Mouse (Mus musculus) ovary, postnatal 36 days (tissue): Measurements from ENCODE around the gene Sim1.

Source experiments
- DNase-seq: peaks from one replicate; pipeline ENCODE4 v3.0.0; 2022; ENCODE audit warnings: low spot score, mixed read lengths

Gene Sim1

DNA sequence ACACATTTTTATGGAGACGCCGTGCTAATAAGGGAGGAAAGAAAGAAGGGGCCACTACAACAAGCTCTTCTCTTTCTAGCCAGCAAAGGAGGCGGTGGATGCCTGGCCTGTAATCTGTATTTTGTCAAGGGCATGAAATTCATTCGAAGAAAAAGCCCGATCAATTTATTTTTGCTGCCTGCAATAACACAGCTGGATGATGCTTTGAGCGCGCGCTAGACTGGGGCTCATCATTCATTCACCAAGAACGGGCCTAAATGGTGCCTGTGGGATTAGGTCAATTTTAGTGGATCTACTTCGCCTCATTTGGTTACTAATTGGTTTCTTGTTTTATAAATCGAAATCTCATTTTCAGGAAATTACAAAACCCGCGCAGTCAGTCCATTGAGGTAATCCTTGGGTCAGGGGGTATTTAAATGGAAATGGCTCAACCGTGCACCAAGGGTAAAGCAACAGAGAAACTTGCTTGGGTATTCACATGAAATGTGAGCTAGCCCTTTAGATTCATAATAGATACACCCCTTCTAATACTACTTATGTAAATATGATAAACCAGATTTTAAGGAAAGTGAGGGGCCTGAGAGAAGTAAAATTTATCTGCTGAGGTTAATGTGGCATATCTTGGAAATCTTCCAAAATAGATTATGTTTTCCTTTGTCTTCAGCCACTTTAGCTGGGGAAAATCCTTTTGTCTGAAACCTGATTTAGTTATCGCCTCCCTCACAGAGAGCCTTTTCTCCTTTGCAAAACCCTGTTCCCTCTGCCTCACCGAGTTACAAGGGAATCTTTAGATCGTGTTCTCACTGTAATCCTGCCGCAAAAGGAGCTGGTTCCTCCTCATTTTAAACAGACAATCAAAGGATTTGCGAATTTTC lies 7.3 kb downstream of the Sim1 start:
- DNase-seq: no peak

DNA sequence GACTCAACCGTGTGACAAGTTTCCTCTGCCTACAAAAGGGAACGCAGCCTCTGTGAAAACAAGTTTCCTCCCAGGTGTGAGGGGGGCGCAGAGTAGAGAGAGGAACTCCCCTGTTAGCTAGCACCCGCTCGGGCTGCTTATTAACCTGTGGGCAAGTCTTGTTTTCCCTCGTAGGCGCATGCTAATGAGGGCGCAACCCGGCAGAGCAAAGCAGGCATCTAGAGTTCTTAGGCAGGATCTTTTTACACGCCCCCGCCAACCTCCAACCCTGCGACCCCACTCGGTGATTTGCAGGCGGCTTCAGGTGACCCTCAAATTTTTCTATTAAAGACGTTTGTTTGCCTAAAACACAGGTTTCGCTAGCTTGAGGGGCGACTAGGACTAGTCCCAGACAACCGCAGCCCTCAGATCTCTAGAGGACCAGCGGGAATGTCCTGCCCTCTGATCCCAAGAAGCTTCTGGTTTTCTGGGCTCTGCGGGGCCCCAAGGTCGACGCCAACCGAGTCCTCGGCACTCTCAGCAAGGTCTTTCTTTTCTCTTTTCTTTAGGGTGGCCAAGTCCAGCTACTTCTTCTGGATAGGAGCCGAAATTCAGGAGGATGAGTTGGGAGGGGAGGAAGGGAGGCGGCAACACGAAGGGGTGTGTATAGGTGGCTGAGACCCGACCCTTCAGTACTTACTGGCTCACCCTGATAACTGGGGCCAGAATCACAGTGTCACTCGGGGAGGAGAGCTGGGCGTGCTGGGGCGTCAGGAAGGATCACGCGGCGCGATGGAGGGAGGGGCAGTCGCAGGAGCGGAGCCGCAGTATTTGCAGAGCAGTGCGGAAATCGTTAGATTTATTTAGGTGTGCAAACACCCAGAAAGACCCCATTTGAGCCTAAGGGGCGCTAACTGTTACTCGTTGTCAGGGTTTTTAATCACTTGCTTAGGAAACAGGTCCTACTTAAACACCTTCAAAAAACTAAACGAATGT lies 8.5 kb downstream of the Sim1 start:
- DNase-seq: no peak

DNA sequence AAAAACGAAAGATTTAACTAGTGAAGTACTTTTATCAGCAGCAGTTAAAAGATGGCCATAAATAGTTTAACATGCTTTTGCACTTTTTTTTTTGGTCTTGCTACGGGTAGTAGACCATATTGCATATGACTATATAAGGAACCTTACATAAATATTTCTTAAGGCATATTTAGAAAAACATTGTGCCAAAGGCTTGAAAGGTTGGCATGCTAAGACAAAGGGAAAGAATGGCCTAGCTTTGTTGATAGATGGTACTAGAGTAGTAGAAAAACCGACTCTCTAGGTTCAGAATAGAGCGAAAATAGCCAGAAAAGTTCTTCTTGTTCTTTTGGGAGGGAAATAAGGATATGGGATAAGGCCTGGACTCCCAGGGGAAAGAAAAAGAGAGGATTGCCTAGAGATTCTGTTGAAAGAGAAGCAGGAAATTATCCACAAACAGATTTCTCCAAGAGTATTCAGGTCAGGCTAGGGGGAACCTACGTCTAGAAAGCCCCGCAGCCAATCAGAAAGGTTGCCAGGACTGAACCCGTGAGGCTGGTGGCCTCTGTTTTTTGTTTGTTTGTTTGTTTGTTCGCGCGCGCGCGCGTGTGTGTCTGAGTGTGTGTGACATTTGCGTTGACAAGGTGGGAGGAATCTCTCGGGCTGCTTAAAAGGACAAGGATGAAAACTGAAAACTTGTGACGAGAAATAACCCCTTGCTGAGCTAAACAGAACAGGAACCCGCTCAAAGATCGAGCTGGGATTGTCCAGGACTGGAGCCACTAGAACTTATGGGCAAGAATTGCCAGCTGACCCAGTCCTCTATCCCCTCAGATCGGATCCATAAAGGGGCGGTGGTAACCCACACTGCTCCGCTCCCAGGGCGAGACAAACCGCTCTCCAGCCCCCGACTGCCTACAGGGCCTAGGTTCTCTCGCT lies 9.6 kb downstream of the Sim1 start:
- DNase-seq: no peak

DNA sequence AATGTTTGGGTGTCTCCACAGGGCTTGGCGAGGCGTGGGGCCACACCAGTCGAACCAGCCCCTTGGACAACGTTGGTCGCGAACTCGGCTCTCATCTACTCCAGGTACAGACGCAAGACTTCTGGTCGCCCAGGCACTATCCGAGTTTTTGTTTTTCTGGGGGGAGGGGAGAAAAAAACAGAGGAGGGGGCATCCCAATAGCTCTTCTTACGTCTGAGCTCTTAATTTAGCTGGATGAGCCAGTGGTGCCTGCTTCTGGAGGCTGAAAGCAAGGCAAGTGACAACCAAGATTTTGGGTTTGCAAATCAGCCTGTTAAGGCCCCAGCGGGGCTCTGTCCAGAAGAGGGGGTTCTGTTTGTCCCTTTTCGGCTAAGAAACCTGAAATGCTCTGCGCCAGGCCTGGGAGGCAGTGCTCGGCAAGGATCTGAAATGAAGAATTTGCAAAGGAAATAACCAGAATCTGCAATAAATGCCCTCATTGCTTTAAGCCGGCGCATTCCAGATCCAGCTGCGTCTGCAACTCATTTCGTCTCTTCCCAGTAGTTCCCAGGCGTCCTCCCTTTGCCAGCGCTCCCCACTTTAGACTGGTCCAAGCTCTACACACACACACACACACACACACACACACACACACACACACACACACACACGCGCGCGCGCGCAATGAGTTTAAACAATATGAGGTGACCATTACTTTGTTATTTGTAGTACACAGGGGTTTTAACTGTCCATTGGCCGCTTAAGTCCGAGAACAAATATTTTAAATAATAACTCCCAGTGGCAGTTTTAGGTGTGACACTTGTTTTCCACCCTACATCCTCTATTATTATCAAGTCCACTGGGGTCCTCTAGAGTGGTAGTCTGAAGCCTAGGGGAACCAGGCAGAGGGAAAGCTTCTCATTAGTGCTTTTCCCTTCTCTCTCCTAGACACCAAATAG lies 10.5 kb downstream of the Sim1 start:
- no peak for DNase-seq

DNA sequence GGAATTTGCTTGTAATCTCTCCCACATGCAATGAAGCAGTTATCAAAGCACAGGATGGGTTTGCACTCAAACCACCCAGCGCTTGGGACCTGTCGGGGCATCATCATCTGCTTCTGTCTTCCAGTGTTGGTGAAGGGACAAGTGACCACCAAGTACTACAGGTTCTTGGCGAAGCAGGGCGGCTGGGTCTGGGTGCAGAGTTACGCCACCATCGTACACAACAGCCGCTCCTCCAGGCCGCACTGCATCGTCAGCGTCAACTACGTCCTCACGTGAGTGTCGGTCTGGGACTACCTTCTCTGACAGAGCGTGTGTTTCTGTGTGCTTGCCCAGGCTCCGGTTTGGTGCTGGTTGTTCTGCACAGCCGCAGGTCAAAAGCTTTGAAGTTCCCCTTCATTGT lies 15.8 kb downstream of the Sim1 start:
- no peak for DNase-seq

DNA sequence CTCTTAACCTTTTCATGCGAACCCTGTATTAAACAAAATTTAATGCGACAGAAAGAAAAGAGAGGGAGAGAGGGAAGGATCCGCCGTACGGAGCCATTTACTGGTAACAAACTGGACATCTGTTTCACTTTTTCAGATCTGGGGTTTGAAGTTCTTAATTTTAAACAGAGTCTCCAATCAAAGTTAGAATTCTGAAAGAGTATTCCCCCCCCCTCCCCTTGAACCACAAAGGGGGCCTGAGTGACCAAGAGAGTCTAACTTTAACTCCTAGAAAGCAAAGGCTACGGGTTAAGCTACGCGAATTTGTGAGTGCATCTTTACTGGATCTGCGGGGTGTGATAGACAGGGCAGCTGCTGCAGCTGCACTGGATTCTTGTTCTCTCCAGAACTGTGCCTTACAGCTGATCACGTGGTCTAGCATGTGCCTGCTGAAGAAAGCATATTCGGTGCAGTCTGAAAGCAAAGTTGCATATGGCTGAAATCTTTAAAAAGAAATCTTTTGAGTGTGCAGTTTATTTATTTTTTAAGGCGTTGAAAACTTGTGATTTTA lies 16.4 kb downstream of the Sim1 start:
- no peak for DNase-seq

DNA sequence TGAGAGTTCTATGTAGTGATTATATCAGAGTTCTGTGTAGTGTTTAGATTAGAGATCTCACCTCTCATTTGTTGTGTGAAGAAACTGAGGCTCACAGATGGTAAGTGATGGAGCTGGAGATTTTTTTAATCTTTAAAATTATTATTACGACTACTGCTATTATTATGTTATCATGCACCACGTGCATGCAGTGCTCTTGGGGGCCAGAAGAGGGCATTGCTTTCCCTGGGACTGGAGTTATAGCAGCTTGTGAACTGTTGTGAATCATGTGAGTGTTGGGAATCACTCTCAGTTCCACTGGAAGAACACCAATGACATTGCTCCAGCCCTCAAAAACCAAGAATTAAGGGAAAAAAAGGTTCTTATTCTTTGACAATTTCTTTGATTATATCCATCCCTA lies 21.1 kb downstream of the Sim1 start:
- DNase-seq: no peak

DNA sequence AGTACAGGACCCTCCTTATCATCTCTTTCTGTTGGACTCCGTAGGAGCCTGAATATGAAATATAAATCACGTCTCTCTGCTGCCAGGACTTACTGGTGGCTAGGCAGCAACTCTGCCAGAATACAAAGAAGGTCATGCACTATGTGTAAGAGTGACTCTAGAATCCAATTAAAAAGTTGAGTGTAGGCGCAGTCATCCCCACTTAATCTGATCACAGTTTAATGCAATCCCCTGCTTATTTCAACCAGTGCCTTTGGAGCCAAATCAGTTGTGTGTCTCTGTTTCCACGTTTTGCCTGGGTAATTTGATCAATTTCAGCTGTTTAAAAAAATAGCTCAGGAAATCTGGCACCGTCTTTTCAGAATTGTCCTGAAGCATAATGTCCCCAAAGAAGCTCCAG lies 34.7 kb downstream of the Sim1 start:
- DNase-seq: no peak

DNA sequence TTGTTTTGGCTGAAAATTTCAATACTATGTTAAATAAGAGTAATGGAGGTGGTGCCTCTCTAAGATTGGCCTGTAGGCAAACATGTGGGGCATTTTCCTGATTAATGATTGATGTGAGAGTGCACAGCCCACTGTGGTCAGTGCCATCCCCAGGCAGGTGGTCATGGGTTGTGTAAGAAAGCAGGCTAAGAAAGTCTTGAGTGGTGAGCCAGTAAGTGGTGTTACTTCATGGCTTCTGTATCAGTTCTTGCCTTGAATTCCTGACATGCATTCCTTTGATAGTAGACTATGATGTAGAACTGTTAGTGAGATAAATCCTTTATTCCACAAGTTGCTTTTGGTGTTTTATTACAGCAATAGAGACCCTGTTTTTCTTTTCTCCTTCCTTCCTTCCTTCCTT lies 41.1 kb downstream of the Sim1 start:
- DNase-seq: no peak

DNA sequence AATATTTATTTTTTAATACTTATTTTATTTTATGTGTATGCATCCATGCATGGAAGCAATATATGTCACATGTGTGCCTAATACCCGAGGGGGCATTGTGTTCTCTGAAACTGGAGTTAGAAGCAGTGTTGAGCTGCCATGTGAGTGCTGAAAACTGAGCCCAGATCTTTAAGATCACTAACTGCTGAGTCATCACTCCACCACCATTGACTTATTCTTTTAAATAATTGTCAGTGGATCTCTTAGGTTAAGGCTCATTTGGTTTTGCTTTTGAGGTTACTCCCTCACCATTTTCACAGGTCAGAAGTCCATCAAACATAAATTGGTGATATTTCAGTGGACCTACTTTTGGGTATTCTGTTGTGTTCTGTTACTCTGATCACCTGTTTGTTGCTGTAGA lies 79.1 kb downstream of the Sim1 start:
- no peak for DNase-seq

DNA sequence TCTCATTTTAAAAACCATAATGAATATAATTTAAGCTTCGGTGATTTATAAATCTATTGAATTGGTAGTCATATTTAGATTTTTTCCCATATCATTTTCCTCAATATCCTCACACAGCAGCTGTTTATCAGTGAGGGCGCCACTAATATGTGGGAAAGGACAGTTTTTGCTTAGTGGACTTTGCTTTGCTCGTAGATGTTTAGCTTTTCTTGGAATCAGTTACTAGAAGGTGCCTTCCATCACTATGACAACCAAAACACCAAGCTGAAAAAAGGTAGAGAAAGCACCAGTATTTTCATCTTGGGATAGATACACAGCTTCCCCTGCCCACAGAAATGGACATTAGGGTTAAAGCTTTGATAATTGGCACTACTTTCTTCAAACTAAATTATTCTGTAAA lies 87.3 kb downstream of the Sim1 start:
- no peak for DNase-seq

DNA sequence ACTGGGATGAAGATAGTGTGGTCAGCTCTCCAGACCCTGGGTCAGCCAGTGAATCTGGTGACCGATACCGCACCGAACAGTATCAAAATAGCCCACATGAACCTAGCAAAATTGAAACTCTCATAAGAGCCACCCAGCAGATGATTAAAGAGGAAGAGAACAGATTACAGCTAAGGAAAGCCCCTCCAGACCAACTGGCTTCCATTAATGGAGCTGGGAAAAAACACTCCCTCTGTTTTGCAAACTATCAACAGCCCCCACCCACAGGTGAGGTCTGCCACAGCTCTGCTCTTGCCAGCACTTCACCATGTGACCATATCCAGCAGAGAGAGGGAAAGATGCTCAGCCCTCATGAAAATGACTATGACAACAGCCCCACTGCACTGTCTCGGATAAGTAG lies 89.1 kb downstream of the Sim1 start:
- DNase-seq: no peak

DNA sequence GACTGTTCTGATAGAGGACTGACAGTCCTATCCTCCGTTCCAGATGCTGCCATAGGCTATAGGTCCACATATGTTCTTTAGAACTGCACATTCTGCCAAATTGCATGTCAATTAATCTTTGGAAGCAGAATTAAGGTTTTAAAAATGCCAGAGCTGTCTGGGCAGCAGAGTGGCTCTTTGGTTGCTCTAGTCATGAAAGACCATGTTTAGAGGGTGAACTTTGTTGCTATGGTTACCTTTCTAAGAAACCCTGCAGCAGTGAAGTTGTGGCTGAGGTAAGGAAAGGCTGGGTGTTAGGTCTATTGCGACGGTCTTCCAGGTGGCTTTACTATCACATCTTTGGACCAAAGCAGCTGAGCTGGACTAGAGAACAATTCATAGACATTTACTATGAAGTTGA lies 113.2 kb downstream of the Sim1 start:
- no peak for DNase-seq

DNA sequence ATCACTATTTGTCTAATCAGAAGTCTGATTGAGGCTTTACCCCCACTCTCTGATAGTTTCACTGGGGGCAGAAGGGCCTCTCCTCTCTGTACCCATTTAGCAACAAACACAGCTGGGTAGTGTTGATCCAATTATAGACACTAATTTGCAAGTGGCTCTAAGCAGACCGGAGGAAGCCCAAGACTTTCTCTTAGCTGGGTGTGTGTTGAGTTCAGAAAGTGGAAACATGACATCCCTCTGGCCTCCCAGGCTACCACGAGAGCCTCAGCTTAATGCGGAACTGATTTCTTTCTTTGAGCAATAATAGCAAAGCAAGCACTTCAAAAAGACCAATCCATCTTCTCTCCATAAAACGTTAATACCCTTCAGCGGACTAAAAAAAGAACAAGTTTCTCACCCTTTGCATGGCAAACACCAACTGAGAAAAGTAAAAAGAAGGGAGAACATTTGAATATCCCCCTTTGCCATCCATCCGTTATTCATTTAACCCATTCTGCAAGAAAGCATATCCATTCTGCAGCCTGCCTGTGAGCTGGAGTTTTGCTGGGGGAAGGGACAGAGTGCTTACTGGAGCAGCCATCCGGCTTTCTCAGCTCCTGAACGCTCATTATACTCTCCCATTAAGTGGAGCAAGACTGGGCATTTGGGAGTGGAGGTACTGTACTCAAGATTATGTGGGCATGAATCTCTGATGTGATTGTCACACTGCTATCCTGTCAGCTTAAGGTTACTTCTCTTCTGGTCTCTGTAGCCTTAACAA lies 117.0 kb downstream of the Sim1 start:
- no peak for DNase-seq

DNA sequence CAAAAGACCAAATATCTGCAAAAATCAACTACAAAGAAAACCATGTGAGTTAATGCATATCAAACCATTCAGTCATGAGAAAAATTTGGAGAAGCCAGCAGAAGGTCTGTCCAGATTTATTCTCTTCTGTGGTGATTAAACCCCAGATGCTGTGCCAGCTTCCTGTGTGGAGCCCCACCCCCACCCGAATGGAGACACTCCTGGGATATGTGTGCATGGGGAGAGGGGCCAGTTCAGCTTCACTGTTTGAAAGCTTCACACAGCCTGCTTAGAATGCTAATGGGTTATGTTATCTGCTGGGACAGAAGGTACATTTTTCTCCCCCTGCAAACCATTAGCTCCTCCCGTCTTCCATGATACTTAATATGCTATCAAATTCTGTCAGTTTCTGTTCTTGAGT lies 120.3 kb downstream of the Sim1 start:
- no peak for DNase-seq

DNA sequence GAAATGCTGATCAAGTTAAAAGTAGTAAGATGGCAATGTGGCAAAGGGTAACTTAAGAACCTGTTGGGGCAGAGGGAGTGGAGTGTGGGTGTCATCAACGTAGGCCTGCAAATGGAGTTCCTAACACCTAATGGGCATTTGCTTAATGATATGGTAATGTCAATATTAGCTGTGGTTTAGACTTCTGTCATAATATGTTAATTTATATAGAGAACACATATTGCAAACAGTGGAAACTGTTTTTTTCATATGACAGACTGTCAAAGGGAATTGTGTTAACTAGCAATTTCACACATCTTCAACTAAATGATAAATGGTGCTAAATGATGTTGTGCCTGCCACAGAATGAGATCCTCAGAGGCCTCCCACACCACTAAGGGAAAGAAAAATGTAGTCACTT lies 120.8 kb downstream of the Sim1 start:
- no peak for DNase-seq

DNA sequence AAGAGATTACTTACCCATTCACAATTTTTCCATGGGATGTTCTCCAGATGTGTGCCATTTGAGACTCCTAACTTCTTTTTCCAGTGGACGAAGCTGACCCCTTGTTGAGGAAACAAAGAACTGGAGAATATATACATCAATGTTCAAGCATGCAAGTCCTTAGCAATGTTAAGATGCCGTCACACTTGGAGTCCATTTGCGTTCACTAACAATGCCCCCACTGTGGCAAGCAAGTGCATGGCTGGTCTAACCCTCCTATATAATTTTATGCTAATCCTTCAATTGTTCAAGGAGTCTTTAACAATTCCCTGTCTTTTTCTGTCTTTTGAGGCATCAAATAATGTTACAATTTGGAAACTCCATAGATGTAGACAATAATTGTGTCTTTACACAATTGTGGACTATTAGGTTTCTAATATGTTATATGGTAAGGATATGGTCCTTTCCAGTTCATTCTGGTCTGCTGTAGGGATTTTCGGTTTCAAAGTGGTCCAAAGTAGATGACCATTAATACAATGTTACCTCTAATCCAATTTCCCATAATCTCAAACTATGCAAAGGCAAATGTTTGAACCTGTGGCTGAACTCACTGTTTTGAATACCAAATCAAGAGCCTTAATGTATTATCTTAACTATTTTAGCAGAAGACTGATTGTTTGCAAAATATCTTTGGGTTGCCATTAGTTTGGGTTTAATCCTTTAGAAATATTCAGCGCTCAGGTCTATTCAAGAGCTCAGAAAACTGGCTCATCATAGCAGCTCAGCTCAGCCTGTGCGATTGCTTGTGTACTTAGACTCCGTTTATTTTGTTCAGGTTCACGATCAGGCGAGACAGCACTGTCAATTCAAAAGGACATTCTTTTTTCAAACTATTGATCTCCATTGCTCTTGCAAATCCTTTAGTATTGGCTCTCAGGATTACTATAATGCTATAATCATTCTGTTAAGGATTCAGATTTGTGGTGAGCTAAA lies 129.0 kb downstream of the Sim1 start:
- DNase-seq: no peak
